Mouse (Mus musculus) liver, adult (tissue): Measurements from ENCODE around the gene Scarf2.

Experiments
- GATA4 ChIP-seq: IDR thresholded peaks from 2 replicates; pipeline ENCODE4 v1.6.1; 2014; ENCODE audit warnings: mild to moderate bottlenecking, low read length; ENCODE audit not compliant: insufficient replicate concordance

The Scarf2 gene

DNA sequence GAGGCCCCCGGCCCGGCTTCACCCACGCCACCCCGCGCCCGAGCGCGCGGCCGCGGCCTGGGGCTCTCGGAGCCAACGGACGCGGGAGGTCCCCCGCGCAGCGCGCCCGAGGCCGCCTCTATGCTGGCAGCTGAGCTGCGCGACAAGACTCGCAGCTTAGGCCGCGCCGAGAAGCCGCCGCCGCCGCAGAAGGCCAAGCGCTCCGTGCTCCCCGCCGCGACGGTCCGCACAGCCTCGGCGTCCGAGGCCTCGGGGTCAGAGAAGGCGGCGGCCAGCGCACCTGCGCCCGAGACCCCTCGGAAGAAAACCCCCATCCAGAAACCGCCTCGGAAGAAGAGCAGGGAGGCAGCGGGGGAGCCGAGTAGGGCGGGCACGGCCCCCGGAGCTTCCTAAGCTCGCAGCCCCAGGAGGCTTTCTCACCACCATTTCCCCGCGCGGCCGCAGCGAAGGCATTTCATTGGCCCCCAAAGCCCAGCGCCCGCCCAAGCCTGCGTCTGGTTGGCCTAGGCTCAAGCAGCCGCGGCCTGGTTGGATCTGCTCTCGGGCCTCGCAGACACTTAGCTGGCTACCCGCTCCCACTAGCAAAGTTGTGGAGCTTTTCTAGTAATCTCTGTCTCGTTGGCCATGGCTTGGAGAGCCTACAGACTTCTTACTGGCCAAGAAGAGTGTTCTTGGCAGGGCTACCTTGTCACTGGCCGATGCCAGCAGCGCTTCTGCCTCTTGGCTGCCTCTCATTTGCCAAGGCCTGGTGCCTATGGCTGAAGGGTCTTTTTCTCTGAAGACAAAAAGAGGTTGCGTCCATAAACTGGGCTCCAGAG, 10.3 kb downstream of the Scarf2 start:
- TF ChIP-seq GATA4 = no peak

DNA sequence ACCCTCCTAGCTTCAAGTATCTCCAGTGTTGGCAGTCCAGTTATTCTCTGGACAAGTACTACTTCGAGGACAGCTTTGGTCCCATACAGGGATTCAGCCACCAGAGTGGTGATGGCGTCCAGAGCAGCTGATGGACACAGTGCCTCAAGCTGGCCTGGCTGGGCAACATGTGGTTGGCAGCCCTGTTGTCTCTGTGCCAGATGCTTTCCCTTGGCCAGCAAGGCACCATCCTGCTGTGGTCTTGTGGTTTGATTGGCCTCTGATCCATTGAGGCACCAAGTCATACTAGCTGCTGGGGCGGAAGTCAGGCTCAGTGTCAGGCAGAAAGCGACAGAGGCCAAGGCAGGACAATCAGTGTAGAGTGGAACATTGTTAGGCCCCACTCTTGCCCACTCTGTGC, 12.0 kb downstream of the Scarf2 start:
- no peak for TF ChIP-seq GATA4

DNA sequence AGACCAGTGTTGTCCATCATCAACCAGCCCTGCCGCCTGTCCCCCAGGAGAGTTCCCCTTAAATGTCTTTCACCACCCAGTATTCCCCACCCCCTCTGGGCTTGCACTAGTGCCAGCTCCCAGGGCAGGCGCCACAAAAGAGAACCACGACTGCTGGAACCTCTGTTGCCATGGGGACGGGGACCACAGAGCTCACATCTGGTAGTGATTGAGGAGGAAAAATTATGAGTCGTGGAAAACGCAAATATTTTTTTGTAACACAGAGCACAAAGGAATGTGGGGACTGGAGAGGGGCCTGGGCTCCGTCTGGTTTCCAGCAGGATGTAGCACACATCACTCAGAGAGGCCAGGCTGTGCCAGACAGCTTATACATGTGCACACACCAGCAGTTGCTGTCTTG, 12.6 kb downstream of the Scarf2 start:
- TF ChIP-seq GATA4 = no peak

DNA sequence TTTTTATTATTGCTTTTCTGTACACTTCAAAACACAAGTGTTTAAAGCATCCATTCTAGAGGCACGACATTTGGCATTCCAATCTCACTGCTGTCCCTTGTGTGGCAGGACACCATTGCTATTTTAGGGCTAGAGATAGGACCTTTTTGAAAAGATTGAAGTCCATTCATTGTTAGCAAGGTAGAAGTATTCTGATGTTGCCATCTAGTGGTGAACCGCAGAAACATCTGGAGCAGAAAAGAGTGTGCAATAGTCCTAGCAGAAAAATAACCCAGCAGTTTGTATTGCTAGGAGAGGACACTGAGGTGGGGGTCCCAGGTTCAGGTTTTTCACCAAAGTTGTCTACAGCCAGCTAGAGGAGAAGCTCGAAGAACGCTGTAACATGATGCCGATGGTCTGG, 15.0 kb downstream of the Scarf2 start:
- TF ChIP-seq GATA4 = no peak

DNA sequence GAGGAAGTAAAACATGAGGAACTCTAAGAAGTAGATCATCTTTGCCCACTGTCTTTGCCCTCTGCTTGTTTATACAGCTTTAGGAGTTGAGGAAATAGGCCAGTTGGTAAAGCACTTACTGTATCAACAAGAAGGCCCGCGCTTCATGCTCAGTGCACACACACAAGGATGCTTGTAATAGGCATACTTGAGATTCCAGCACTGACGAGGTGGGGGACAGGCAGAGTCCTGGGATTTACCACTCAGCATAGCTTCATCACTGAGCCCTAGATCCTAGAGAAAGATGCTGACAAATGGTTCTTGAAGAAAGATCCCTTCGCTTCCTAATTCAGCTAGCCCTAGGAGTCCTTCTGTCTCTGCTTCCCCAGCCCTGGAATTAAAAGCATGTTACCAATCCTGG, 16.1 kb downstream of the Scarf2 start:
- TF ChIP-seq GATA4 = no peak

DNA sequence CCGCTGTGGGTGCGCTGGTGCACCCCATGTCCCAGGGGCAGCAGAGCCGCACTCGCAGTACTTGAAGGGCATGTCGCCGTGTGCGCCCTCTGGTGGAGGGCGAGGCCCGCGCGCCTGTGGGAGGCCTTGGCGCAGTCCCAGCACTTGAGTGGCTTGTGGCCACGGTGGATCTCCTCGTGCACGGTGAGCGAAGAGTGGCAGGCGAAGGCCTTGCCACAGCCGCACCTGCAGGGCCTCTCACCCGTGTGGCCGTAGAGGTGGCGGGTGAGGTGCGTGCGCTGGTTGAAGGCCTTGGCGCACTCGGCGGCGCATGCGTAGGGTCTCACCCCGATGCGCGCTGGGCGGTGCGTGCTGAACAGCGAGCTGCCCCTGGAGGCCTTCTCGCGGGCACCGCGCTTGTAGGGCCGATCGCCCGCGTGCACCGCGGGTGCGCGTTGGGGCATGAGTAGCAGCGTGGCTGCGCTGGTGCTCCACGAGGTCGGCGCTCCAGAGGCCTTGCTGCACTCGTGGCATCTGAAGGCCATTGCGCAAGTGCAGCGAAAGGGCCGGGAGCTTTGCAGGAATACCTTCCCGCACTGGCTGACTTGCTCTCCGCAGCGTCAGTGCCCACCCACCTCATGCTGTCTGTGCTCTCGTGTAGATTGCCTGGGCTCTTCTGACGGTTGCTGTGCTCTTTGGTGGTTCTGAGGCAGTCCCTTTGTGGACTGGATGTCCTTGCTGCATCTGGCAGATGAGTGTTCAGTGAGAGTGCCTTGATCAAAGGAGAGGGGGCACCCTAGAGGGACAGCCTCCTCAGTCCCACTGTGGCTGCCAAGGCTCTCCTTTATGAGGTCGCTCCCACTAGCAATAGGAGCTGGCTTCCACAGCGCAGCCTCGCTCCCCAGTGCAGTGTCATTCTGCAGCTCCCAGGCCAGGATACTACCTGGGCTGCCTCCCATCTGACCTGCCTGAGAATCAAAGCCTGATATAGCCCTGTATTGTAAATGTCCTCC, 18.6 kb downstream of the Scarf2 start:
- TF ChIP-seq GATA4 = no peak

DNA sequence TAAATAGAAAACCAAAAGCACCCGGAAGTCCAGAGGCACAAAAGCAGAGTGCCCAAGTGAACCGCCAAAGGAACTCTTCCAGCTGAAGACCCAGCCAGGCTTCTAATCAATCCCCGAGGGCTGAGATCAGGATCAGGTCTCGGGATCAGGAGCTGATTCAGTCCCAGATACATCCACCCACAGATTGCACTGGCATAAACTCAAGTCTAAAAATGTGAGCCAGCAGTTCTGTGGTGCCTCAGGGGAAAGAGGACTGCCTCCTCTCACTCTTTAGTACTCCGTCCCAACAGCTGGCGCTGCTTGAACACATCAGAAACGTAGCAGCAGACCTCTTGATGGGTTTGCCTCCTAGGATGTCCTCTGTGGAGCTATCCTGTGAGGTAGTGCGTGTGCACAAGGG, 19.4 kb downstream of the Scarf2 start:
- TF ChIP-seq GATA4 = no peak

DNA sequence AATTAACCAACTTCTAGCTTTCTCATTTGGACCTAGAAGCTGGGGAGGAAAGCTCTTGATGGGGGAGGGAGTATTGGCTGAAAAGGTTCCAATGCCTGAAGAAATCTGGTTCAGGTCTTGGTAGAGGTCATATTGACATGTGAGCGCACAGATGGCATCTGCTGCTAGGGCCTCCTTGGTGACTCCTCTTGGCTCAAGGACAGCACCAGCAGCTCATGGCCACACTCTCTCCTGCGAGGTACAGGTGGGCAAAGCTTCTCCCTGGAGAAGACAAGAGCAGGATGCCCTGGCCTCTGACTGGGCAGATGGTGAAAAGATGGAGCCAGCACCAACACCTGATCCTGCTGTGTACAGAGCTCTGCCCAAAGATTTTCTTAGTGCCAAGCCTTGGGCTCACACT, 29.4 kb downstream of the Scarf2 start:
- TF ChIP-seq GATA4 = no peak

DNA sequence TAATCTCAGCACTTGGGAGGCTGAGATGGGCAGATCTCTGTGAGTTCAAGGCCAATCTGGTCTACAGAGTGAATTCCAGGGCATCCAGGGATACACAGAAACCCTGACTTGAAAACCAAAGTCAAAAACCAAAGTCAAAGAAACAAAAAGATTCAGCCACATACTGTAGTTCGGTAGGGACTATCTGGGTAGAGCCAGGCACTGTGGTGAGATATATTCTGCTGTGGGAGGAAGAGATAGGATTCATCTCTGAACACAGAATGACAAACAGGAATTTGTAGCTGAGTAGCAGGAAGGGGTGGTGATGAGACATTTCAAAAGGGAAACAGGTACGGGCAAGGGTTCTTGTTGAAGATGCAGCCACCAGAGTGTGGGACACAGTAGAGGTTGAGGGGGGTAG, 31.1 kb downstream of the Scarf2 start:
- no peak for TF ChIP-seq GATA4

DNA sequence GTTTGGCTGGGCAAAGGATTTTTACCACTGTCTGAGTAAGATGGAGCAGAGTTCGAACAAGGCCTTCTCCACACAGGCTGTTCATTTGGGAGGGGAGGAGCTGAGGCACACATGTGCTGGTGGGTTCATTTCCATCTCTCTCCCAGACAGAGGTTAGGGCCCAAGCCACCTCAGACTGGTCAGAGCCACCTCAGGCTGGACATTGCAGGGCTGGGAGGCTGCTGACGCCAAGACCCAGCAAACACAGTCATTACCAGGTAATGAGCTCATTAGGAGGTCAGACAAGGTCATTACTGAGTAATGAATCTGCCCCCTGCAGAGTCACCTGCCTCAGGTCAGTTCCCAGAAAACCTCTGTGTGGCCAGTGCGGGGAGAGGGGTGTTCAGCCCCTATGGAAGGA, 31.8 kb downstream of the Scarf2 start:
- no peak for TF ChIP-seq GATA4

GRCm38 (mm10) chr16:17830385-17831178, 33.5 kb downstream of the Scarf2 start:
- TF ChIP-seq GATA4 = no peak

DNA sequence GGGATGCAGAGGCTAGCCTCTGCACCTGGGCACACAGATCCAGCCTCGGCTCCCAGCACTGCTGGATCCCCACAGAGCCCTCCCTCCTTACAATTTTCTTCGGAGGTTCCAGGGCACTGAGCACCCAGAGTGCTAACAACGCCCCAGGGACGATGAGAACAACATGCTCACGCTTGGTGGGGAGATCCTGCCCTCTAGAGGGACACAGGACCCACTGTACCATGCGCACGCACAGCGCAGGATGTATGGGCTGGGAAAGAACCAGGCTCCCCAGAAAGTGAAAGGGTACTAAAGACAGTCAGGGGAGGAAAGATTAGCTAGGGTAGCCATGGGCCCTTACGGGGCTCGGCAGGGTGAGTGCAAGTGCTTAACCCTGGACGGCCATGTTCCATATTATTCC, 34.7 kb downstream of the Scarf2 start:
- TF ChIP-seq GATA4 = no peak

DNA sequence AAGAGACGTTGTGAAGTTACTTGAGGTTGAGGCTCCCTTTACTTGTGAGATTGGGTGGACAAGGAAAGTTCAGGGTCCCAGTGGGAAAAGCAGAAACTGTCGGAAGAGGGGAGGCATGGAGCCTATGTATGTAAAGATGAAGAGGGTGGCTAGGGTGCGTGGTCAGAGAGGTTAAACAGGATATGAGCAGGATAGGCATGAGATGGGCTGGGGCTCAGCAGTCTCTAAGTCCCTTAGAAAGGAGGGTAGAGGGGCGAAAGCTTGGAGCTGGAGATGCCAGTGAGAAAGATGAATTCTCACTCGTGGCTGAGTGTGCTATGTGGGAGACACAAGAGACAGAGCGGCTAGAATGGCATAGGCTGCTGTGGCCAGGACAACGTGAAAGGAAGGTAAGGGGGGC, 35.7 kb downstream of the Scarf2 start, which contains the start of gene B830017H08Rik:
Gene B830017H08Rik (plus strand): TSS at position 301 of the 400 bp plus-strand sequence.
- TF ChIP-seq GATA4 = no peak

- no peak for TF ChIP-seq GATA4
These were observed 36.2 kb downstream of the Scarf2 start for GRCm38 (mm10) chr16:17833321-17833680.
